Mouse (Mus musculus) thymus, postnatal 36 days (tissue): Measurements from ENCODE around the gene Wdr59.
A peak's percentile ranks its signal among the peaks of the same experiment; 100 is the strongest.

Experiments used
- DNase-seq, 2 experiments: peaks; one replicate each; pipeline ENCODE4 v3.0.0; 2022; ENCODE audit warnings: mixed read lengths in 2 of 2

Gene Wdr59

GRCm38 (mm10) chr8:111521713-111522429 is at the start of gene Wdr59:
Gene Wdr59 (minus strand): TSS chr8:111522092.
- DNase-seq: peak; percentile 97

GRCm38 (mm10) chr8:111571661-111572060 is 49.8 kb upstream of the Wdr59 start:
- no peak for DNase-seq

- peak in 1 of 2 experiments; percentile 19 for DNase-seq
Measured at GRCm38 (mm10) chr8:111570432-111570831, 48.5 kb upstream of the Wdr59 start.

DNA sequence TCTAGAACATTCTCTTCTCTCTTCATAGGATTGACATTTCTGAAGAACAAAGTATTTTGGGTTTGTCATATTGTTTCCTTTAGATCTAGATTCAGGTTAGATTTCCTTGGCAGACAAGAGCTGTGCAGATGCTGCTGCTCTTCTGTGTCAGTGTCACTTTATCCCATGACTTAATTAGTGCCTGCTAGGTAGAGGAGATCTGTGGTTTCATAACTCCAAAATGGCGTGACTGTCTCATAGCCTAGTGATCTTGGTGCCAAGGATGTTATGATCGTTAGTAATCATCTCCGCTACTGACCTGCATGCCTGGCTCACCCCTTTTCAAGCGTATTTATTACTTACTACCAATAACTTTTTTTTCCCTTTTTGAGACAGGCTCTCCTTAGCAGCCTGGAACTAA is 48.0 kb upstream of the Wdr59 start:
- DNase-seq: no peak

- DNase-seq: no peak
Measured at GRCm38 (mm10) chr8:111568029-111568428, 46.1 kb upstream of the Wdr59 start.

DNA sequence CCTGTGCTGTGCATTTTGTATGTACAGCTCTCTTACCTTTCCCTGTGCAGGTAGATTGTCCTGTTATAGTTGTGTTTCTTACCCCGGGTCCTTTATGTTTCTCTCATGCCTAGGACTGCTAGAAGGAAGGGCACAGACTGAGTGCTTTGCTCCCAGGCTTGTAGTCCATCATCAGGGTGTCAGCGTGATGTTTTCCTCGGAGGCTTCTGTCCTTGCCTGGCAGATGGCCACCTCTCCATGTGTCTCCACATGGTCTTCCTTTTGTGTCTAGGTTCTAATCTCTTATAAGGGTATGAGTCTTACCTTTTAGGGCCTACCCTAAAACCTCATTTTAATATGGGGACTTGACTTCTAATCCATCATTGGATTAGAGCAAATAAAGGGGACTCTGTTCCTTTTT is 45.7 kb upstream of the Wdr59 start:
- no peak for DNase-seq

DNA sequence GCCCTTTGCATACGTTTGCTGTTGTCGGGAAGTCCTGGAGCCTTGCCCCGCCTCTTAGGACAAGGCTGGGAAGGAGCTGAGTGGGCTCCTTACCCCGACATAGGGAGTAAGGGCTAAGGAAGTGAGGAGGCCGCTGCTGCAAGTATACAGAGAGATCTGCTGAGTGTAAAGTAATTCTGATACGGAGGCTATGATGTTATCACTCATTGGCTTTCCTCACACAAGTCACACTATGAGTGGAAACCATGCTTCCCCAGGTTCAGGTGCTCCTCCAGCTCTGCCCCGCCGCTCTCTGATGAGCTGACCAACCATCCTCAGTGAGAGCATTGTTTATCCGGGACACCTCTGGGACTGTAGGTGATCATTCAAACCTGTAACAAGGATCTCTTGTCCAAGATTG is 44.4 kb upstream of the Wdr59 start:
- DNase-seq: no peak

DNA sequence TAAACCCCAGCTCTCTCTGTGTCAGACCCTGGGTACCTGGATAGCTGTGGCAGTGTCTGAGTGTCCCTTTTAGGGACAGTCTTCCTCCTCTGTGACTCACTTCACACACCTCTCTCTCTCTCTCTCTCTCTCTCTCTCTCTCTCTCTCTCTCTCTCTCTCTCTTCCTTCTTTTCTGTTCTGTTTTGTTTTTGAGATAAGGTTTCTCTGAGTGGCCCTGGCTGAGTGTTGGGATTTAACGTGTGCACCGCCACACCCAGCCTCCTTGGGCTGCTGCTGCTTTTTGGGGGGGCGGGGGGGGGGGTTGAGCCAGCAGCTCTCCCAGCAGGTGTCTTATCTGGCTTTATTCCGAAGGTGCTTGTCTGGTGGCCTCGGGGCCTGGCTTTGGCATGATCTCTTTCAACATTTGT is 43.9 kb upstream of the Wdr59 start:
- no peak for DNase-seq

DNA sequence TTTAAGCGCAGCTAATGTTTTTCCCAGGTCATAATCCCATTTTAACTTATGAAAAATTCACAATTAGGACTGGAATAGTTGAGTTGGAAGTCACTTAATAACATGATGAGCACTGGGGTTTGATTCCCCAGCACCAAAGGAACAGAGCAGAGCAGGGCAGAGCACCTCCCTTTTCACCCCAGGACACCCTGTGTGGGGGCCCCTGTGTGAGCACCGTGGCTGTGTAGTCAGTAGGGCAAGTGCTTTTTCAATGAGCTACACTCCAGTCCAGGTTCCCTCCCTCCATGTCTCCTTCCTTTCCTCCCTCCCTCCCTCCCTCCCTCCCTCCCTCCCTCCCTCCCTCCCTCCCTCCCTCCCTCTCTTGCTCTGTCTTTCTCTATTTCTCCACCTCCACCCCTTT is 42.2 kb upstream of the Wdr59 start:
- peak in 1 of 2 experiments; percentile 47 for DNase-seq

DNA sequence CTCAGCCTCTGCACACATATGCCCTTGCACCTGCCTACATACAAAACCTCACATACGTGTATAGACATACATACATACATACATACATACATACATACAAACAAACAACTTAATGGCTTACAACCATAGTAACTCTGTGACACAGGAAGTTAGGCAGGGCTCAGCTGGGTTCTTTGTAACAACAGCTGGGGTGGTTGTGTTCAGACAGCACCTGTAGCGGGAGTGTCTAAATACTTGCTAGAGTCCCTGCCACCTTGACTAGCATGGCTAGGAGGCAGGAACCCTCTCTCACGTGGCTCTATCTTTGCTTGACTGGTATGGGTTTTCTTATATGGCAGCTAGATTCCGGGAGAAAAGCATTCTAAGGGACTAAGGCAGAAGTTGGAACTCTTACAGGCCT is 41.8 kb upstream of the Wdr59 start:
- peak; percentile 60 to 79 for DNase-seq

DNA sequence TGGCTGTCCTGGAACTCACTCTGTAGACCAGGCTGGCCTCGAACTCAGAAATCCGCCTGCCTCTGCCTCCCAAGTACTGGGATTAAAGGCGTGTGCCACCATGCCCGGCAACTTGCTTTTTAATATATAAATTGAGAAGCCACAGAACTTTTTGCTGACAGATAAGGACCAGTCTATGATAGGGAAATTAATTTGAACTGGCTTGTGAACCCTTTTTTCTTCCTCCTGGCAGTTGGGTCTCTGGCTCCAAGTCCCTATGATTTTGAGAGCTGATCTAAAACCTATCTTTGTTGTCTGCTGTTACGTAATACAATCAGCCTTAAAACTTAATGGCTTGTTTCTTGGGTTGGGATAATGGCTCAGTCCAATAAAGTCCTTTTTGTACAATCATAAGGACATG is 41.2 kb upstream of the Wdr59 start:
- no peak for DNase-seq

DNA sequence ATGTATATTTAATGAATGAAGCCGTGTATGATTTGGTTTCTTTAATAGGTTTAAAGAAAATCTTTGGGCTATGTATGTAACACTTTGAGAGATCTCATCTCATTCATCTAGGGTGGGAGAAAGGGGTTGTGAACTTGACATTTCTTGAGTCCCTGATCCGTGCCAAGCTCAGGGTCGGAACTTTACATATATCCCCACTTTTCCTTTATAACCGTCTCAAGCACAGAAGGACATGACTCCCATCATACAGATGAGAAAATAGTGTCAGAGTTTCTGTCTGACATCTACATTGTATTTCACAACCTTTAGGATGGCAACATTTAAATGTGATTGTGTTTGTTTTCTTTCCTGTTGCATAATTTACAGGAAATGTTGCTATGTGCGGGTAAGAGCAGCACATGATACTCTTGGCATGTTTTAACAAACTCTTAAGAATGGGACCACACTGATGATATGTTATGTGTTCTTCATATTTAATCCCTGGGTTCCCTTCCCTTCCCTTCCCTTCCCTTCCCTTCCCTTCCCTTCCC is 40.4 kb upstream of the Wdr59 start:
- no peak for DNase-seq

- DNase-seq: peak; percentile 37 to 62
Measured at GRCm38 (mm10) chr8:111561824-111562223, 39.9 kb upstream of the Wdr59 start.

- DNase-seq: no peak
Measured at GRCm38 (mm10) chr8:111551511-111552130, 29.7 kb upstream of the Wdr59 start.

GRCm38 (mm10) chr8:111550002-111550870 is 28.3 kb upstream of the Wdr59 start:
- DNase-seq: no peak

GRCm38 (mm10) chr8:111548201-111548600 is 26.3 kb upstream of the Wdr59 start:
- DNase-seq: no peak

GRCm38 (mm10) chr8:111547144-111547543 is 25.3 kb upstream of the Wdr59 start:
- no peak for DNase-seq

- no peak for DNase-seq
Measured at GRCm38 (mm10) chr8:111545406-111546156, 23.7 kb upstream of the Wdr59 start.

DNA sequence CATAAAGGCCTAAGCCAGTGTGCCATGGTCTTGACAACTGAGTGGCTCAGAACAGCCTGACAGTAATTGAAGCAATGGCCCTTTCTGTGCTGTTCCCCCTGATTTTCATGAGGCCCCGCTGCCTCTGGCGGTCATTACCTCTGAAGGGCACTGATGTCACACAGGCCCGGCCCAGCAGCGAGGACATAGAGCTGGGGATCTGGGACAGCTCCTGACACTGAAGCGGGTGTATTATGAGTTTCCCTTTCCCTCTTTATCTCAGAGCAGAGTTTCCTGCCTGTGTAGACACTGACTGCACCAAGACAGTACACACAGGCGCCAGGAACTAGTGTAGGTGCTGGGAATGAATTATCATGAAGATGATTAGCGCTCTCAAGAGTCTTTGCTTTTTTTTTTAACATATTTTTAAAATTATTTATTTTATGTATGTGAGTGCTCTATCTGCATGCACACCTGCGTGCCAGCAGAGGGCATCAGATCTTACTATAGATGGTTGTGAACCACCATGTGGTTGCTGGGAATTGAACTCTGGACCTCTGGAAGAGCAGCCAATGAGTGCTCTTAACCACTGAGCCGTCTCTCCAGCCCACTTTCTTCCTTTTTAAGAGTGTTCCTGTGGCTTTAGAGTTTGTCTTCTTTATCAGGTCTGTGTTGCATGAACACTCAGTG is 22.0 kb upstream of the Wdr59 start:
- no peak for DNase-seq

GRCm38 (mm10) chr8:111539422-111540076 is 17.7 kb upstream of the Wdr59 start:
- DNase-seq: peak; percentile 40 to 59

DNA sequence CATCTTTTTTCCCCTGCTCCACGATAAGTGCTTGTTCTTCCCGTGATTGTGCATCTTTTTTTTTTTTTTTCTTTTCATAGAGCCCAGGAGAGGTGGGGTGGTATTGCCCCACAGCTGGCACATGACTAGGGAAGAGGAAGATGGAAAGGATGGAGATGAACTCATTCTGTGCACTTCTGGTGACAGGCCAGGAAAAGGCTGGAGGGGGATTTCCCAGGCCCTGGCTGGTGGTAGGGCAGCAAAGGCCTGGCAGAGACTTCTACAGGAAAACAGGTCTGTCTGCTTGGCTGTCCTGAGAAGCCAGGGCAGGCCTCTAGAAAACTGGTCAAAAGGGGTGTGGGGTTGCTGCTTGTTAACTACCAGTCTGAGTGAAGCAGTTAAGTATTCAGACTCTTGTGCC is 16.3 kb upstream of the Wdr59 start:
- DNase-seq: peak; percentile 45
